15 mouse cellular contexts compared by ENCODE assay signal in genomic region chr11:29607465-29607990, GRCm38 (mm10). TPM values are rescaled to one million over a fixed set of nuclear protein-coding genes. Genes with fewer than 3 reads are reported as not detected.
"Had no signal": no experiment of that assay in that cellular context is flagged by ENCODE, and none has a peak within 500 bp of the region (broad histone marks: within the 10 kb centered on the region; RNA-seq: fewer than 3 reads in every experiment).

No protein-coding gene starts in this region.

- ATAC-seq: lung, postnatal 0 days; midbrain, embryonic 13.5 days had no signal

- DNase-seq: kidney, adult 9 months; kidney, postnatal 36 days; liver, embryonic 13.5 days; lung, adult 2 months; lung, postnatal 36 days; right cerebral cortex, postnatal 14 days; thymus, adult 2 months; thymus, postnatal 25 days had no signal

- H3K9ac ChIP-seq: limb, embryonic 12.5 days; liver, embryonic 13.5 days; midbrain, embryonic 13.5 days; stomach, embryonic 15.5 days had no signal

- H3K4me1 ChIP-seq: limb, embryonic 12.5 days; liver, embryonic 13.5 days; midbrain, embryonic 13.5 days had no signal

- H3K36me3 ChIP-seq: limb, embryonic 12.5 days; liver, embryonic 13.5 days; midbrain, embryonic 13.5 days; stomach, embryonic 15.5 days had no signal

- H3K4me3 ChIP-seq: limb, embryonic 12.5 days; liver, embryonic 13.5 days; midbrain, embryonic 13.5 days; stomach, embryonic 15.5 days had no signal

- H3K27ac ChIP-seq: kidney, postnatal 0 days; limb, embryonic 12.5 days; liver, embryonic 13.5 days; midbrain, embryonic 13.5 days; stomach, embryonic 15.5 days had no signal

- H3K9me3 ChIP-seq: liver, embryonic 13.5 days; midbrain, embryonic 13.5 days; stomach, embryonic 15.5 days had no signal

- H3K4me2 ChIP-seq: limb, embryonic 12.5 days; liver, embryonic 13.5 days; midbrain, embryonic 13.5 days; stomach, embryonic 15.5 days had no signal

- H3K27me3 ChIP-seq: limb, embryonic 12.5 days; liver, embryonic 13.5 days; midbrain, embryonic 13.5 days; stomach, embryonic 15.5 days had no signal

RNA-seq across cellular contexts. Expression of gene Clhc1, which starts 59.8 kb away (rescaled TPM):
- polyA plus RNA-seq: lung, adult 2 months; midbrain, postnatal 0 days; spleen, adult 2 months; thymus, adult 2 months had no signal
